Mouse (Mus musculus) monocyte, adult 2 months (primary cell): Measurements from ENCODE around the gene Alpk1.
A peak's percentile ranks its signal among the peaks of the same experiment; 100 is the strongest.

ENCODE experiments used
- DNase-seq, 2 experiments: peaks; one replicate each; pipeline ENCODE4 v3.0.0; 2022; ENCODE audit warnings: low spot score in 2 of 2, low read depth in 1 of 2

Alpk1 gene

GRCm38 (mm10) chr3:127696541-127696940, 83.8 kb downstream of the Alpk1 start:
- no peak for DNase-seq

GRCm38 (mm10) chr3:127694802-127695771, 85.2 kb downstream of the Alpk1 start:
- DNase-seq, result no peak

GRCm38 (mm10) chr3:127691230-127691629, 89.1 kb downstream of the Alpk1 start:
- DNase-seq, result no peak

DNA sequence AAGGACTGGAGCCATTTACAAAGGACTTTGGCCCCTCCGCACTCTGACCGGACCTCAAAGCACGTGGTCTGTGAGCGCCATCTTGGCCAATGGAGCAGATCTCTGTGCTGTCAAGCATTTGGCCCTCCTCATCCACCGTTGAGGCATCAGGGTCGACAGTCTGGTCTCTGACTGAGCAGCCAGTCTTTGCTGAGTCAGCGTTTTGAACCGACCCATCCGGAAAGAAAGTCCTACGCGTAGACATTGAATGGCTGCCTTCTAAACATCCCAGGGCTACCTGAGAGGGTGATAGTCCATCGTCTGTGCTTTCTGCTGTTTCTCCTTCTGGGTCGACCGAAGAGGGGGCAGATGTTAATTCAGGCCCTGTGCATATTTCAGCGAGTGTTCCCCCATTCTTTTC, 100.6 kb downstream of the Alpk1 start:
- DNase-seq, result no peak

GRCm38 (mm10) chr3:127661646-127662531, 118.4 kb downstream of the Alpk1 start:
- DNase-seq, result no peak

DNA sequence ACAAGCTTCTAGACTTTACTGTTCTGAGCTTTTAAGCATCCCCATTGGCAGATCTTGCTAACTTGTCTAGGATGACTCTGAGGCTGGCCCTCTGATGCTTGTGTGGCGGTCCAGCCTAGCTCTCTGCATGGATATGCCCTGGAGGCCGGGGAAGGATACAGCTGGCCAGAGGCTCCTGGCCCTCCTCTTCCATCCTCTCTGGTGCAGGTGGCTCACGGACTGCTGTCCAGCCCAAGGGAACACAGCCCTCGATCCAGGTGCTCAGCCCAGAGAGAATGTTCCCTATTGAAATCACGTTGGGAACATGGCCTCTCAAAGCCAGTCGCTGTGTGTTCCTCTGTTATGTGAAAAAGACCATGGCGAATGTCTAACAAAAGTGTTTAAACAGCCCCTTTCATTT, 119.6 kb downstream of the Alpk1 start:
- DNase-seq, result no peak

GRCm38 (mm10) chr3:127651742-127652653, 128.3 kb downstream of the Alpk1 start:
- no peak for DNase-seq

GRCm38 (mm10) chr3:127646156-127646825, 134.0 kb downstream of the Alpk1 start:
- DNase-seq, result no peak

DNA sequence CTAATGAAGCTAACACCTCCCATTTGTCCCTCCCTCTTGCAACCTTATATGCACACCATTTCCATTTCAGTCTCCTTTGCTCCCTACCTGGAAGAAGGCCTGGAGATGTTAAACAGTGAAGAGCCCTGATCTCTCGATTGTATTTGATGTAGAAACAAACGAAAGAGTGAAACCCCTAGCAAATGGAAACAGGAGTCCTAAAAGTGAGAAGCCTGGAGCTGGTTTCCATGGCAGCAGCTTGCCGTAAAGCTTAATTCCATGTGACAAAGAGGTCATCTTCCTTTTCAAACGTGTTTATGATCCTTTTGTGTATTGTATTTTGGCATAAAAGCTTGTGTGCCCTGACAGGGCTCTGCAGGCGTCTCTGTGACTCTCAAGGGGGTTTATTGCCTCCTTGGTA, 138.1 kb downstream of the Alpk1 start:
- no peak for DNase-seq

DNA sequence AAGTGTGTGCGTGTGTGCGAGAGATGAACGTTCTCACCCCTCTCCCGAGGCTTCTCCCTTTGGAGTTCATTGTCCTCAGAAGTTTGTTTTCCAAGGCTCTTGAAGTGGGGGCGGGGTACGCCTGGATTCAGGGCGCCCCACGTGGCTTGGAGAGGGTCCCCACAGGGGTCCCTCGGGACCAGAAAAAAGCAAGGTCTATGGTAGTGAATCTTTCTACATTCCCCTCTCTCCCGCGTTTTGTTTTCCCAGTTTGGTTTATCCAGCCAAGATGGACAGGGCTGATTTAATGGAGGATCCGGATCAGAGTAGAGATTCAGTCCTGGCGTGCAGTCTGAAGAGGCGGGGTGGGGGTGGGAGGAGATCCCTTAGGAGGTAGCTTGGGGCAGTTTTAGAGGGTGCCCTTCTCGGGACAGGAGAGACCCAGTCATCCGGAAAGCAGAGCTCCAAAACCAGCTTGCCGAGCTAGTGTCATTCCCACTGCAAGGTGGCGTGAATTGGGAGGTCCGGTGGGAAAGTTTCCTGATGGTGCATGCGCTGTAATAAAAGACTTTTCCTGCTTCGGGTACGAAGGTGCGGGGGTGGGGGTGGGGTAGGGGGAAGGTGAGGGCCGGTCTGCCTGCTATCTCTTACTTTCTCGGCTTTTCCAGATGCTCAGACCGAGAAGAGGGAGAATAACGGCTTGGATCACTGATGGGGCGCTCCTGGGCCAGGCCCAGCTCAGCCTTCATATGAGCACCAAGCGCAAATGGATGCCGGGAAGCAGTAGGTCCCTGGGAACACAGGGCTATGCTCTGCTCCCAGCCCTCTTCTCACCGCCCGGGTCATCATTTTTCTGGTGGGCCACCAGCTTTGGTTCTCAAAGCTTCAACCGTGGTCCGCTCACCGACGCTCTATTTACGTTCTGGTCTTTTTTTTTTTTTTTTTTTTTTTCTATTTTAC, 139.3 kb downstream of the Alpk1 start:
- DNase-seq, result no peak

DNA sequence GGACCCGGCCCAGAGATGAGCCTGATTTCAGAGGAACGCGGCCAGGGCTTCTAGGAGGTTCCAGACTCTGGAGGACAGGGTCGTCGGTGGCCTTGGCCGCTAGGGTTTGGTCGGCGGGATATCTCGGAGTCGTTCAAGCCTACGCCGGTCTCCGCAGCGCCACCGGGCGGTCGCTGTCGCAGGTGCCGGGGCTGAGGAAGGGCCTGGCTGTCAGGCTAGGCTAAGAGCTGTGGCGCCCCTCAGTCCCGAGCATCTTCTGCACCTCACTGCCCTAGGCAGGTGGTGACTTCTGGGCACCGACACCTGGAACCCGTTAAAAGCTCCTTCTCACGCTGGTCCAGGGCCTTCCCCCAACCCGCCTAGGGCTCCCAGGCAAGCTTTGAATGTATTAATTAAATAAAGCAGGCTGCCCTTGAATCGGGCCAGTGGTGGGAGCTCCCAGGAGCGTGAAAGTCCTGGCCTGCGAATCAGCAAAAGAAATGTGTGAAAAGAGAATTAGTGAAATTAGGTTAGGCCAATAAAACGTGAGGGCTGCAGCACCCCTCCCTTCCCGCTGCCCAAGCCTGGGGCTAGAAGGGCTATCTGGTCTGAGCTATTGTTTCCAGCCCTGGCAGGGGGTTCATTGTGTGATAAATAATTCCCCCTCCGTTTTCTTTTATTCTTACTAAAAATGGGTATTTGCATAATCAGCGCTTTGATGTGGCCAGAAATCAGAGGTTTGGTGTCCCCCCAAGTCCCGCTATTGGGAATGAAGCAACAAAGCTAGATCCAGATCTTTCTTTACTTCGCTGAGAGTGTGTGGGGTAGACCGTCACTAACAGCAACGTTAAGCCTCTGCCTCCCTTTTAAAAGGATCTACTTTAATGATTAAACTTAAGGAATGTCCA, 140.2 kb downstream of the Alpk1 start:
- DNase-seq, result no peak

- no peak for DNase-seq
Observed at GRCm38 (mm10) chr3:127634984-127635349, 145.4 kb downstream of the Alpk1 start.

GRCm38 (mm10) chr3:127634101-127634983, 146.0 kb downstream of the Alpk1 start:
- peak in 1 of 2 experiments; percentile 57 for DNase-seq

GRCm38 (mm10) chr3:127633080-127634032, 147.0 kb downstream of the Alpk1 start, which contains the start of gene Neurog2:
TSS of gene Neurog2 (plus strand) at chr3:127633135.
- DNase-seq, result no peak

- DNase-seq, result no peak
Observed at GRCm38 (mm10) chr3:127632531-127632930, 147.8 kb downstream of the Alpk1 start.

DNA sequence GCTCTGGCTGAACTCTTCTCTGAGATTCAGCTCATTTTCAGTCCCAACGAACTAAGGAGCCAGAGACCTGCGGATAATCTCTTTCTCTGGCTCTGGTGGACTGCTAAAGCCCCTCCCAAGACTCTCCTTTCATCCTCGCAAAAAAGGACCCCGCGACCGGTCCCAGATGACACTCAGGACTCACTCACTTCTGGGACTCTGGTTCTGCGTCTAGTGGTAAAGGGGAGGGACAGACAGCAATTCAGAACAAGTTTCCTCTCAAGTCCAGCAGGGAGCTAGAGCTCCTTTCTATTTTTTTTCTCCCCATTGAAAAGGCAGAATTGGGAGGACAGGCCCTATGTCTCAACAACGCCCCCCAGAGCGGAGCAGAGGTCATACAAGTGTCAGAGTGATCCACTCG, 148.7 kb downstream of the Alpk1 start:
- no peak for DNase-seq
